Mouse (Mus musculus): ENCODE measurements around the gene Sult5a1.
"Not testable (repeated sequence)": the region's sequence is repeated elsewhere in the genome, so short reads cannot be mapped to it uniquely, and the experiment has no call there.

Gene Sult5a1

DNA sequence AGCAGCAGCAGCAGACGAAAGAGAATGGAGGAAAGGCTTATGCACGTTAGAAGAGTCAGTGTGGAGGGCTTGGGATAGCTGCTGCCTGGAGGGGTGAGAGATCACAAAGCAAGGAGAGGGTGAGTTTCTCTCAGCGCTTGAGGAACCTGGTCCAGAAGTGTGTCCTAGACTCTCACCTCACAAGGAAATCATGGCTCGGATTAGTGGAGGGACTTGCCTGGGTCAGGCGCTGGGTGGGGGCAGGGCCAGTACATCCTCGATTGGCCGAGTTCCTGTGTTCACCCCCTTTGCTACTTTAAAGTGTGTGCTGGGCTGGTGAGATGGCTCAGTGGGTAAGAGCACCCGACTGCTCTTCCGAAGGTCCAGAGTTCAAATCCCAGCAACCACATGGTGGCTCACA, 22.3 kb downstream of the Sult5a1 start:
- no peak for DNase-seq (ENCODE audit: low read depth in 1 of 2, low spot score in 2 of 2)

DNA sequence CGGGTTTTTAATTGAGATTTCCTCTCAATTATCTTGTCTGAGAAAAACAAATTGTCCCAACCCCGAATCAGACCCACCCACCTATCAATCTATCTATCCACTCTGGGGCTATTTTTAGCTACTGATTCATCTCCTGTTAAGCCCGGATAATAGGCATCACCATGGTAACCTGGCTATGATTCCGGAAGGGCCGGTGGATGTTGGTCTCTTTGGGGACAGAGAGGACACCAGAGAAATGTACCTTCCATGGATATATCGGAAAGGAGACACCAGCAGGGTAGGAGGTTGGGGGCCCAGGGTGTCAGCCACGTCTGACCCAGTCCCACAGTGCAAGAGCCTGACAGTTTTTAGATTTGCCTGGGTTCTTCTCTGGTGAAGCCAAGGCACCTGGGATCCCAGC, 22.7 kb downstream of the Sult5a1 start:
- DNase-seq (ENCODE audit: low read depth in 1 of 2, low spot score in 2 of 2) = no peak

DNA sequence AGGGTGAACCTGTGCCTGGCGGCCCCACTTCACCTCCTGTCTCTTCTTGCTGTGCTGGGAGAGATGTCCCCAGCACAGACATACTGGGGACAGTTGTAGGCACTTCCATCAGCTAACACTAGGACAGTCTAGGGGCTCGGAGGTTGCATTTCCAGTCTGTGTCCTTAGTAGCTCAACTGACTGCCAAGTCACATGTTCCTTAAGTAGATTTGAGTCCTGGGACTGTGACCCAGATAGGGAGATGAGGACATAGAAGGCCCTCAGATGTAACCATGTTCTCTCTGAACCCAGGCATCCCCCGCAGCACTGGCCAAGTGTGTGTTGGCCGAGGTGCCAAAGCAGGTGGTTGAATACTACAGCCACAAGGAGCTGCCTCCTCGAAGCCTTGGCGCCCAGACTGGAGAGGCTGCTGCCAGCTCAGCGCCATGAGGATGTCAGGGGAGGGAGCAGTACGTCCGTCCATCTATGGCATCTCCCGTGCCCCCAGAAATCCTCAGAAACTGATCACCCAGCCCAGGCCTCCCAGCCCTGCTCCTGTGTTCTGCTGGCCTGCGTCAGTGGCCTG, 23.9 kb downstream of the Sult5a1 start:
- no peak for DNase-seq (ENCODE audit: low read depth in 1 of 2, low spot score in 2 of 2)

DNA sequence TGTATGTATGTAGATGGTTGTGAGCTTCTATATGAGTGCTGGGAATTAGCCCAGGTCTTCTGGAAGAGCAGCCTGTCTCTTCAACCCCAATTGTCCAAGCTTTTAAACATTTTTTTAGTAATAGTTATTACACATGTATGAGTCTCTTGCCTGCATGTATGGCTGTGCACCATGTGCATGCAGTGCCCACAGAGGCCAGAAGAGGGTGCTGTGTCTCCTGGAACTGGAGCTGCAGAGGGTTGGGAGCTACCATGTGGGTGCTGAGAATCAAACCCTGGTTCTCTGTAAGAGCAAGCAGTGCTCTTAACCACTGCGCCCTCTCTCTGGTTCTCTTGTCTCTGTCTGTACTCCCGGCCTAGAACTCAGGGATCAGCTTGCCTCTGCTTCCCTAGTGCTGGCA, 25.2 kb downstream of the Sult5a1 start:
- no peak for DNase-seq (ENCODE audit: low read depth in 1 of 2, low spot score in 2 of 2)

- DNase-seq (ENCODE audit: low read depth in 1 of 2, low spot score in 2 of 2) = no peak
These were observed 27.1 kb downstream of the Sult5a1 start for GRCm38 (mm10) chr8:123131041-123131440.

- no peak for DNase-seq (ENCODE audit: low read depth in 1 of 2, low spot score in 2 of 2)
These were observed 31.8 kb downstream of the Sult5a1 start for GRCm38 (mm10) chr8:123126193-123126816.

- no peak for DNase-seq (ENCODE audit: low read depth in 1 of 2, low spot score in 2 of 2)
These were observed 35.4 kb downstream of the Sult5a1 start for GRCm38 (mm10) chr8:123122670-123123069.

DNA sequence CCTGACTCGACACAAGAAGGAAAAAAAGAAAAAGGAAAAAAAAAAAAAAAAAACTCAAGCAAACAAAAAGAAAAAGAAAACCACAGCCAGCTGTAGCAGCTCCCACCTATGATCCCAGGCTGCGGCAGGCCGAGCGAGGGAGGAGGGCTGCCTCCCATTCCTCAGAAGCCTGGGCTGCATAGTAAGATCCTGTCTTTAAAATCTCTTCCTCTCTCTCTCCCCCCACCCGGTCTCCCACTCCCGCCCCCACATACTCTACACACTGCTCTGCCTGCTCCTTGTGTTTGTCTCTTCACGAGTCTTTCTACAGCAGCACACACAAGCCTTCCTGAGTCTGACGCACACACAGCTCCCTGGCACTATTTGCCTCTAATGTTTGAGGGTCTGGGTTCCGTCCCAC, 36.1 kb downstream of the Sult5a1 start:
- no peak for DNase-seq (ENCODE audit: low read depth in 1 of 2, low spot score in 2 of 2)

- no peak for DNase-seq (ENCODE audit: low read depth in 1 of 2, low spot score in 2 of 2)
These were observed 40.4 kb downstream of the Sult5a1 start for GRCm38 (mm10) chr8:123117744-123118143.

DNA sequence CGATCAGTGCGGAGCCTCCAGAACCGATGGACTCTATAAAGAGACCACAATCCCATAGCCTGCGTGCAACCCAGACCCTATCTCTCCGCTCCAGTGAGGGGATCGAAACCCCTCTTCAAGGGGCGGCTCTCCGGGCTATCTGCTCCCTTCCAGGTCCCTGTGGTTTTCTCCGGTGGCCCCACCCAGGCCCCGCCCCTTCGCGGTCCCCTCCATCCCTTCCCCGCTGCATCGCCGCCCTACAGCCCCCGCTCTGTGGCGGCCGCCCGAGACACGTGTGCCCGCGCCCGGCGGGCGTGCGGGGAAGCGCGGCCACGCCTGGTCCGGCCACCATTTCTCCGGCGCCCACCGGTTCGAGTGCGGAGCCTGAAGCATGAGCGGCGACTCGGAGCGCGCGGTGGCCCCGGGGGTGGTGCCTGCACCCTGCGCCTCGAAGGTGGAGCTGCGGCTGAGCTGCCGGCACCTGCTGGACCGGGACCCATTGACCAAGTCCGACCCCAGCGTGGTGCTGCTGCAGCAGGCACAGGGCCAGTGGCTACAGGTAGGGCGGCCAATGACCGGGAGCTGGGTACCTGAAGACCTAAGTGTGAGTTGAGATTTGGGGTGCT, 40.9 kb downstream of the Sult5a1 start, which contains the start of gene Cpne7:
Cpne7 (plus strand) TSS at position 248 of the 605 bp plus-strand sequence.
- DNase-seq (ENCODE audit: low read depth in 1 of 2, low spot score in 2 of 2) = no peak

GRCm38 (mm10) chr8:123114644-123115043, 43.5 kb downstream of the Sult5a1 start:
- no peak for DNase-seq (ENCODE audit: low read depth in 1 of 2, low spot score in 2 of 2)

DNA sequence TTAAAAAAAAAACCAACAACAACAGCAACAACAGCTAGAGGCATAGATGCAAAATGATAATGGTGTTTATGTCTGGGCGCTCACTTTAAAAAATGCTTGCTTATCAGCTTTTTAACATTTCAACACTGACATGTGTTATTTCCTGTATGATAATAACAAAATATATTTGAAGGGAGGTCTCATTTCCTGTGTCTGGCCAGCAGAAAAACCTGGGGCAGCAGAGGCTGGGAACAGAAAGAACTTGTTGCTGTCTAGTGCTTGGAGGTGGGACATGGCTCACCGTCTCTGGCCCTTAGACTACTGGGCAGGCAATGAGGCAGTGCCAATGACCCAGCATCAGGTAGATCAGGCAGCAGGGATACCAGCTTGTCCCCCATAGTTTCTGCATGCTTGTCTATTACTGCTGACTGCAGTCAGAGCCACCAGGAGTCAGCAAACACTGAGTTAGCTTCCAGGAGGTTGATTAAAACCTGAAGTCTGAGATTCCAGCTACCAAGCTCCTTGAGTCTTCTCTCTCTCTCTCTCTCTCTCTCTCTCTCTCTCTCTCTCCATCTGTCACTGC, 44.1 kb downstream of the Sult5a1 start:
- no peak for DNase-seq (ENCODE audit: low read depth in 1 of 2, low spot score in 2 of 2)

- no peak for DNase-seq (ENCODE audit: low read depth in 1 of 2, low spot score in 2 of 2)
These were observed 45.2 kb downstream of the Sult5a1 start for GRCm38 (mm10) chr8:123112892-123113291.

DNA sequence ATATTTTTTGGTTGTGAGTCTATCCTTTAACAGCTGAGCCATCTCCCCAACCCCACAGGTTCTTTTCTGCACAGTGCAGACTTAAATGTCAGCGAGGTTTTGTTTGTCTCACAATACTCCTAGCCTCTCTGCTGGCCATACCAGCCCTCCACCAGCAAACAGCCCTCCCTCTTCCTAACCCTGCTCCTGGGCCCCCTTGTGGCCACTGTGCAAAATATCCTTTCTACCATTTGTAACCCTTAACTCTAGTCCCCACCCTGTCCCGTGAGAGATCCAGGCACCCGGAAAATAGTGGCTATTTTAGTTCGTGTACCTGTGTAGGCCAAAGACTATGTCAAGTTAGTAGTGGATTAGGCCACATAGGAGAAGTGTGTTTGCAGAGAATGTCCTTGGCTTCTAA, 47.5 kb downstream of the Sult5a1 start:
- DNase-seq (ENCODE audit: low read depth in 1 of 2, low spot score in 2 of 2) = no peak

GRCm38 (mm10) chr8:123108953-123109352, 49.2 kb downstream of the Sult5a1 start:
- DNase-seq (ENCODE audit: low read depth in 1 of 2, low spot score in 2 of 2) = no peak

- DNase-seq (ENCODE audit: low read depth in 1 of 2, low spot score in 2 of 2) = no peak
These were observed 50.1 kb downstream of the Sult5a1 start for GRCm38 (mm10) chr8:123108010-123108409.

DNA sequence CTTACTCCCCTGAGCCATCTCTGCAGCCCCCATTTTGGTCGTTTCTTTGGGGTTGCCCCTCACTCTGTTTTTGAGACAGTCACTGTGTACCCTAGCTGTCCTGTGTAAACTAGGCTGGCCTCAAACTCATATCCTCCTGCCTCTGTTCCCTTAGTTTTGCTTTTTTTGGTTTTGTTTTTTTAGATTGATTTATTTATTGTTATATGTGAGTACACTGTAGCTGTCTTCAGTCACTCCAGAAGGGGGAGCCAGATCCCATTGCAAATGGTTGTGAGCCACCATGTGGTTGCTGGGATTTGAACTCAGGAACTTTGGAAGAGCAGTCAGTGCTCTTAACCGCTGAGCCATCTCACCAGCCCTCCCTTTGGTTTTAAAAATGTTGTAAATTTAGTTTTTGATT, 51.6 kb downstream of the Sult5a1 start:
- DNase-seq (ENCODE audit: low read depth in 1 of 2, low spot score in 2 of 2) = no peak

DNA sequence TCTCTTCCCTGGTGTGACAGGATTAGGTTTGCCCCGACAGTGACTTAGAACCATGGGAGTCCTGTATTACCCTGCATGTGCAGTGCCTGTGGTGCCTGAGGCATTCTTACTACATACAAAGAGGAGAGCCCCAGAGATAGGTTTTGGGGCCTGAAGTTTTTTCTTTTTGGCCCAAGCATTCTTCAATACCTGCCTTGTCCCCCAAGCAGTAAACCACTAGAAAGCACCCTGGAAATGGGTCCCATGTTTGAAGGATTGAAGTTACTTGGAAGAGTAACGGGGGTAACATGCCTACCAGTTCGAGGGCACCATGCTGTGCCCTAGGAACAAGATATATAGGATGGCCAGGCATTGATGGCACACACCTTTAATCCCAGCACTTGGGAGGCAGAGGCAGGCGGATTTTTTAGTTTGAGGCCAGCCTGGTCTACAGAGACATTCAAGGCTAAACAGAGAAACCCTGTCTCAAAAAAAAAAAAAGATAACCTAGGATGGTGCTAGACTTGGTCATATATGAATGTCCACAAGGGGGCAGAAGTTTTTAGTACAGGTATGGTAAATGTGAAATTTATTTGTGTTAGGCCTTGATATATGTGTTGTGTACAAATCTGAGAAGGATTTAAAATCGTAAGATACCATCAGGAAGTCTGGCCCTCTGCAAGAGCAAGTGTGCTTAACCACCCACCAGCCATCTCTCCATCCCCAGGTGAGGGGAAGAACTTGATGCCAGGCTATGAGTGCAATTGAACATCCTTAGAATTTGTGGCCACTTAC, 52.4 kb downstream of the Sult5a1 start:
- no peak for DNase-seq (ENCODE audit: low read depth in 1 of 2, low spot score in 2 of 2)

GRCm38 (mm10) chr8:123104046-123104767, 53.9 kb downstream of the Sult5a1 start:
- DNase-seq (ENCODE audit: low read depth in 1 of 2, low spot score in 2 of 2) = no peak

- DNase-seq (ENCODE audit: low read depth in 1 of 2, low spot score in 2 of 2) = no peak
These were observed 54.8 kb downstream of the Sult5a1 start for GRCm38 (mm10) chr8:123103285-123103684.

GRCm38 (mm10) chr8:123102855-123103254, 55.3 kb downstream of the Sult5a1 start:
- DNase-seq (ENCODE audit: low read depth in 1 of 2, low spot score in 2 of 2) = not testable (repeated sequence)
